Mouse (Mus musculus): ENCODE results near the gene Olfr303. TPM values are rescaled to one million over a fixed set of nuclear protein-coding genes. Genes with fewer than 3 reads are reported as not detected.

The Olfr303 gene
- polyA plus RNA-seq (2021; fragmentation: Nextera tagmentation) = not detected in 2 replicates
- long read RNA-seq, experiment 1 = 0 reads
- long read RNA-seq, experiment 2 = 0 reads

GRCm38 (mm10) chr7:86397689-86398088 is at the start of gene Olfr303:
Gene Olfr303, minus strand, starts transcription at chr7:86397789.

DNA sequence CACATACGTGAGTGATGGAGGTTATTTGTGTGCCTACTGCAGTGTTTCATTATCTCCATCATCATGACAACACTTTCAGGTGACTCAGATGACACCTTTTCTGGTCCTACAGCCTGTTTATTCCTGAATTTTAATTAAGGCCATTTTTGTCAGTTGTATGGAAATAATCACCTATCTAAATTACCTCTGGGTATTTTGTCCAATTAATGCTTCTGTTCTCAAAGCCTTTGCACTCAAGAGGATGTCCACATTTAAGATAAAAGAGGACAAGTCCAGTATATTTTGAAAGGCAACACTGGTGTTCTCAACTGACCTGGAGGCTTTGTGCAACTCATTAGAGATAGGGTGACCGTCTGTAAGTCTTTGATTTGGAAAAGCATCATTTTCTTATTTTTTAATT is 6.0 kb upstream of the Olfr303 start, which contains the start of gene Olfr301:
TSS of gene Olfr301 (plus strand) at position 301 of the 400 bp plus-strand sequence.

GRCm38 (mm10) chr7:86386558-86386957 is 11.0 kb downstream of the Olfr303 start, which contains the start of gene Olfr304:
Gene Olfr304, minus strand, starts transcription at chr7:86386658.

DNA sequence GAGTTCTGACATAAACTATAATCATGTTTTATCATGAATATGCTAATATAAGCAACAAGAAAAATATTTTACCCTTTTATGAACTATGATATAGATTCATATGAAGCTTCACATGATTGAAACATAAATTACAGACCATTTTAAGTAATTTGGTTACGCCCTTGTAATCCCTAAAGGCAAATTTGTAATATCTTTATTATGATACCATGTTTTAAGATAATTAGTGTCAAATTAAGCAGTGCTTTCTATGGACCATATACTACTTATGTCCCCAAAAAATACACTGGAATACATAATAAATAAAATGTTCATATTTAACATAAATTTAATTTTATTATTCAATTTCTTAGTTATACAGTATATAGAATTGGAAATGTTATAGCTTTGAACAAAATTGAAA is 30.8 kb downstream of the Olfr303 start, which contains the start of gene Olfr305:
TSS of gene Olfr305 (minus strand) at position 101 of the 400 bp plus-strand sequence.

Other genes starting within 250 kb of the Olfr303 start
- gene Vmn2r75, start 226.0 kb downstream of the Olfr303 start, polyA plus RNA-seq (2021; fragmentation: Nextera tagmentation) = not detected in 2 replicates
- 0.01 TPM in 1 of 2 replicates, not detected in the other for gene Vmn2r76, start 151.5 kb downstream of the Olfr303 start, polyA plus RNA-seq (2021; fragmentation: Nextera tagmentation)
- gene Olfr310, start 120.6 kb downstream of the Olfr303 start, polyA plus RNA-seq (2021; fragmentation: Nextera tagmentation) = not detected in 2 replicates
- gene Olfr309, start 84.1 kb downstream of the Olfr303 start, polyA plus RNA-seq (2021; fragmentation: Nextera tagmentation) = not detected in 2 replicates
- not detected in 2 replicates for gene Olfr308, start 72.2 kb downstream of the Olfr303 start, polyA plus RNA-seq (2021; fragmentation: Nextera tagmentation)
- not detected in 2 replicates for gene Olfr307, start 60.2 kb downstream of the Olfr303 start, polyA plus RNA-seq (2021; fragmentation: Nextera tagmentation)
- not detected in 2 replicates for gene Olfr305, start 30.9 kb downstream of the Olfr303 start, polyA plus RNA-seq (2021; fragmentation: Nextera tagmentation)
- not detected in 2 replicates for gene Olfr304, start 11.1 kb downstream of the Olfr303 start, polyA plus RNA-seq (2021; fragmentation: Nextera tagmentation)
- gene Olfr301, start 6.1 kb upstream of the Olfr303 start, polyA plus RNA-seq (2021; fragmentation: Nextera tagmentation) = not detected in 2 replicates
- gene Olfr299, start 62.1 kb upstream of the Olfr303 start, polyA plus RNA-seq (2021; fragmentation: Nextera tagmentation) = not detected in 2 replicates
- not detected in 2 replicates for gene Olfr298, start 94.7 kb upstream of the Olfr303 start, polyA plus RNA-seq (2021; fragmentation: Nextera tagmentation)
- not detected in 2 replicates for gene Olfr297, start 122.2 kb upstream of the Olfr303 start, polyA plus RNA-seq (2021; fragmentation: Nextera tagmentation)
- not detected in 2 replicates for gene Olfr295, start 186.1 kb upstream of the Olfr303 start, polyA plus RNA-seq (2021; fragmentation: Nextera tagmentation)
- not detected in 2 replicates for gene Olfr294, start 218.9 kb upstream of the Olfr303 start, polyA plus RNA-seq (2021; fragmentation: Nextera tagmentation)